Mouse (Mus musculus): Measurements from ENCODE around the gene Scgb2b27. TPM values are rescaled to one million over a fixed set of nuclear protein-coding genes. Genes with fewer than 3 reads are reported as not detected.
"Not testable (repeated sequence)": the region's sequence is repeated elsewhere in the genome, so short reads cannot be mapped to it uniquely, and the experiment has no call there.

Scgb2b27 gene
- polyA plus RNA-seq, 1 experiment: not detected

DNA sequence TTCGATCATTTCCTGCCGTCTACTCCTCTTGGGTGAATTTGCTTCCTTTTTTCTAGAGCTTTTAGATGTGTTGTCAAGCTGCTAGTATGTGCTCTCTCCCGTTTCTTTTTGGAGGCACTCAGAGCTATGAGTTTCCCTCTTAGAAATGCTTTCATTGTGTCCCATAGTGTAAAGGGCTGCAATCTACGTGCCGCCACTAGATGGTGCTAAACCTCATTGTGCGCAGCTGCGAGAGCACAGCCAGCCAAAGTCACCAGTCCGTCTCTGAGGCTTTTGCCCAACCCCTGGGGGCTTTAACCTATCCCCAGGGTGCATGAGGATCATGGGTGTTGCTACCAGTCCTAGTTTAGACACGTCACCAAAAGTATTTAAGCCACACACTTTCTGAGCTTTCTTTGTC is 31.5 kb downstream of the Scgb2b27 start:
- H3K36me3 ChIP-seq (ENCODE audit: control insufficient read depth, insufficient read depth, low read length, poor library complexity, severe bottlenecking); H3K9me3 ChIP-seq (replicated peaks; ENCODE audit: control insufficient read depth, insufficient read depth, low read length, poor library complexity, severe bottlenecking); H3K27me3 ChIP-seq (ENCODE audit: control insufficient read depth, insufficient read depth, low read length, poor library complexity, severe bottlenecking); H3K9ac ChIP-seq (ENCODE audit: low read depth, poor library complexity, severe bottlenecking); H3K27ac ChIP-seq (ENCODE audit: insufficient read depth, low read length); H3K4me1 ChIP-seq (ENCODE audit: control insufficient read depth, insufficient read depth, low read length); H3K4me3 ChIP-seq (ENCODE audit: low read depth, low read length): not testable (repeated sequence)
- peak; percentile 48 for TF ChIP-seq CTCF (IDR thresholded peaks at IDR 0.05; ENCODE audit: low read depth, low read length)

Other genes starting within 250 kb of the Scgb2b27 start
- gene Scgb2b26, start 68.9 kb downstream of the Scgb2b27 start, polyA plus RNA-seq (2011; ENCODE audit: insufficient read depth, insufficient read length, low read depth, missing spikeins): not detected in 2 replicates
- gene Scgb1b27, start 7.5 kb upstream of the Scgb2b27 start, polyA plus RNA-seq (2011; ENCODE audit: insufficient read depth, insufficient read length, low read depth, missing spikeins): not detected in 2 replicates
- not detected in 2 replicates for gene Scgb1b30, start 81.5 kb upstream of the Scgb2b27 start, polyA plus RNA-seq (2011; ENCODE audit: insufficient read depth, insufficient read length, low read depth, missing spikeins)
- 43.3 and 55.5 TPM in 2 replicates for gene Wtip, start 119.3 kb upstream of the Scgb2b27 start, polyA plus RNA-seq (2011; ENCODE audit: insufficient read depth, insufficient read length, low read depth, missing spikeins)
- 220 and 223 TPM in 2 replicates for gene Uba2, start 155.7 kb upstream of the Scgb2b27 start, polyA plus RNA-seq (2011; ENCODE audit: insufficient read depth, insufficient read length, low read depth, missing spikeins)
- gene Pdcd2l, start 182.7 kb upstream of the Scgb2b27 start, polyA plus RNA-seq (2011; ENCODE audit: insufficient read depth, insufficient read length, low read depth, missing spikeins): 37.5 and 38.0 TPM in 2 replicates
- 655 and 670 TPM in 2 replicates for gene Gpi1, start 216.4 kb upstream of the Scgb2b27 start, polyA plus RNA-seq (2011; ENCODE audit: insufficient read depth, insufficient read length, low read depth, missing spikeins)
- gene Gm6096, start 237.1 kb upstream of the Scgb2b27 start, polyA plus RNA-seq (2011; ENCODE audit: insufficient read depth, insufficient read length, low read depth, missing spikeins): not detected in 2 replicates